Mouse (Mus musculus) intestine, embryonic 14.5 days (tissue): Measurements from ENCODE around the gene Orc6. TPM values are rescaled to one million over a fixed set of nuclear protein-coding genes. Genes with fewer than 3 reads are reported as not detected.
A peak's percentile ranks its signal among the peaks of the same experiment; 100 is the strongest.

ENCODE experiments used
- ATAC-seq: fragments of 200-750 bp; cut with Nextera tagmentation; replicated peaks from 2 replicates; pipeline ENCODE4 v1.8.0; 2017; ENCODE audit warnings: low read depth, moderate number of reproducible peaks, moderate TSS enrichment, moderate library complexity; ENCODE audit not compliant: low FRiP score, low TSS enrichment
- DNase-seq: peaks from one replicate; pipeline ENCODE4 v3.0.0-alpha.2; 2018; ENCODE audit warnings: low spot score
- H3K27ac ChIP-seq: fragments of 300-500 bp; sonication (generic); 2 replicates; pipeline ENCODE4 v1.5.1; 2014; ENCODE audit warnings: low read depth, mild to moderate bottlenecking, control low read depth
- H3K27me3 ChIP-seq: fragments of 300-500 bp; sonication (generic); replicated peaks from 2 replicates; pipeline ENCODE4 v1.6.1; 2014; ENCODE audit warnings: low read length, control low read depth; ENCODE audit not compliant: control insufficient read depth, insufficient read depth
- H3K36me3 ChIP-seq: fragments of 300-500 bp; sonication (generic); 2 replicates; pipeline ENCODE4 v1.6.1; 2014; ENCODE audit warnings: low read length, control low read depth; ENCODE audit not compliant: control insufficient read depth, insufficient read depth
- H3K4me1 ChIP-seq: fragments of 300-500 bp; sonication (generic); replicated peaks from 2 replicates; pipeline ENCODE4 v1.6.1; 2014; ENCODE audit warnings: low read length, control low read depth, mixed read lengths; ENCODE audit not compliant: control insufficient read depth, insufficient read depth
- H3K4me2 ChIP-seq: fragments of 300-500 bp; sonication (generic); 2 replicates; pipeline ENCODE4 v1.6.1; 2014; ENCODE audit warnings: low read length
- H3K4me3 ChIP-seq: fragments of 300-500 bp; sonication (generic); 2 replicates; pipeline ENCODE4 v1.5.1; 2014; ENCODE audit warnings: low read depth, low read length, control low read depth, mixed read lengths
- H3K9ac ChIP-seq: fragments of 300-500 bp; sonication (generic); 2 replicates; pipeline ENCODE4 v1.6.1; 2014; ENCODE audit warnings: mild to moderate bottlenecking, low read length
- H3K9me3 ChIP-seq: fragments of 300-500 bp; sonication (generic); 2 replicates; pipeline ENCODE4 v1.6.1; 2016; ENCODE audit warnings: low read length, control low read depth; ENCODE audit not compliant: control insufficient read depth
- WGBS: fragments of 180-500 bp; shearing (Covaris S2); extraction: QIAGEN DNeasy Blood & Tissue Kit; methylation state at CpG from one replicate; pipeline ENCODE4 v1.1.7; 2014; 5-methylcytosine and 5-hydroxymethylcytosine counted together
- polyA plus RNA-seq: library from polyadenylated mRNA; unstranded; fragments of >200 nt; fragmentation: Nextera tagmentation; extraction: Ambion mirVana; gene quantifications from 2 replicates; pipeline ENCODE4 v1.2.1, GENCODE M21; 2014

Orc6 gene
- polyA plus RNA-seq, 1 experiment from 2014 or later, result 124 TPM

DNA sequence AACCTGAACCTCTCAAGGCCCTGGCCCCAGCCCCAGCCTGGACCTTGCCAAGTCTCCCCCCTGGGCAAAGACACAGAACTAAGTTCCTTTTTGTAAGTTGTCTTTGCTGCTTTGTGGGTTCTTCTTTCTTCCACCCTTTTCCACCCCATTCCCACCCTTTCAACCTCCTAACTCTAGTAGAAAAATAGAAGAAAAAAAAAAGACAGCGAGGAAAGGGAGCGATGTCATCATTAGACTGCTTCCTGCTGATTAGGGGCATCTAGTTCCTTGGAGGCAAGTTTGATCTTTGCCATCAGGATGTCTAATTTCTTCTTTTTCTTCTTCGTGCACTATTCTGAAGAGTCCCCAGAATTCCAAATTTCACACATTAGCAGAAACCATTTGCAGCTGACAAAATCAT, 13.6 kb downstream of the Orc6 start:
- DNase-seq (no peak), ATAC-seq (no peak)
- Histone ChIP-seq H3K9me3 (no peaks in the 10 kb centered on the region), H3K27ac (no peak overlapping the region), H3K36me3 (peaks cover 11% of the 10 kb centered on the region), H3K9ac (no peak overlapping the region), H3K4me2 (no peak overlapping the region), H3K4me1 (no peaks in the 10 kb centered on the region), H3K4me3 (no peak overlapping the region), H3K27me3 (no peaks in the 10 kb centered on the region)
- WGBS, result 91% methylated on average over 3 of the region's 3 CpGs

DNA sequence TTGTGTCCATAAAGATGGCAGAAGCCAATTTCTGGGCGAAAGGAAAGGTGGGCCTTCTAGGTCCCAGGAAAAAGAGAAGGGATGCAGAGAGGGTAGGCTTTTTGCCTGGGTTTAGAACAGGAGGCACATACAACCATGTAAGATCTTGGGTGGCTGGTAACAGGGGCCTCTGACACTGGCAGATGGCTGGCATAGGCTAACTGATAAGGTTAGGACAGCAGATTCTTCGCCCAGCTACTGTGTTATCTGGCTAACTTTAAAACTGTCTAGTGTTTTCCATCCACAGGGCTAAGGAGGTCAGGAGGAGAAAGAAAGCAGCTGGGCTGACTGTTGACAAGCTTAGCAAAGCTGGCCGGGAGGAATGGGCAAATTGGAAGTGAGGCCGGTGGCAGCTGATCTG, 19.1 kb downstream of the Orc6 start:
- ATAC-seq, result no peak
- WGBS, result 94% methylated on average over 4 of the region's 4 CpGs
- H3K27ac ChIP-seq, result no peak overlapping the region
- no peak for DNase-seq
- H3K27me3 ChIP-seq, result no peaks in the 10 kb centered on the region
- H3K4me1 ChIP-seq, result no peaks in the 10 kb centered on the region
- no peak overlapping the region for H3K4me2 ChIP-seq
- H3K9ac ChIP-seq, result no peak overlapping the region
- no peaks in the 10 kb centered on the region for H3K9me3 ChIP-seq
- H3K36me3 ChIP-seq, result no peaks in the 10 kb centered on the region
- no peak overlapping the region for H3K4me3 ChIP-seq

DNA sequence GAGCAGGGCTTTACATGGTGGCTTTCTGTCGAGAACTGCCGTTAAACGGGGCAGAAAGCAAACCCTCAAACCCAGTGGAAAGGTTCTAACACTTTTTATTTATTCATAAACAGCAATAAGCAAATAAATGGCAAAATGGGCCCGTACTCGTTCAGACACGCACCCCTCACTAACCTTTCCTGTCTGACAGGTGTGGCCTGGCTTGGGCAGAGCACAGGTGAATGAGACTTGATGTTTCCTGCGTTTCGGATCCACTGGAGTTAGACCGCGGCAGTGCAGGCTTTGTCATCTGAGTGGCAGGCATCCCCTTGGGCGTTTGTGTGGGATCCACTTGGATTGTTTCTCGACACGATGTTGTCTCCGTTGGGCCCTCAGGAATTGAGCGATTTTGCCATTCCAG, 22.5 kb downstream of the Orc6 start:
- ATAC-seq (no peak), DNase-seq (no peak)
- WGBS, result 85% methylated on average over 15 of the region's 15 CpGs
- H3K9ac ChIP-seq, result no peak overlapping the region
- no peaks in the 10 kb centered on the region for H3K9me3 ChIP-seq
- H3K4me3 ChIP-seq, result no peak overlapping the region
- no peaks in the 10 kb centered on the region for H3K36me3 ChIP-seq
- H3K27ac ChIP-seq, result no peak overlapping the region
- no peaks in the 10 kb centered on the region for H3K27me3 ChIP-seq
- H3K4me1 ChIP-seq, result no peaks in the 10 kb centered on the region
- H3K4me2 ChIP-seq, result no peak overlapping the region

DNA sequence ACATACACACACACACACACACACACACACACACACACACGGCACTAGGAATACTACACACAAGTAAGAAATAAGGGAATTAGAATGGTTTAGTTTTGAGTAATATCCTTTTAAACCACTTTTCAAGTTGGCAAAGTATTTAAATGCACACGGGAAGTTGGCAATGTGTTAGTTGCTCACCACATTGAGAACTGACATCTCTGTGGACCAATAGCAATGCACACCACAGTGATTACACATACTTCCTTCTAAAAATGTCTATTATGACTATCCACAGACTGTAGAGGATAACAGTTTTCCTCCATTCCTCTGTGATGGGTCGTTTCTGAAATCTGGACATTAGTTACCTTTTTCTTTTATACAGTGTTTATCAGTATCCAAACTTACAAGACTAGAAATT, 23.7 kb downstream of the Orc6 start:
- H3K4me2 ChIP-seq, result no peak overlapping the region
- no peaks in the 10 kb centered on the region for H3K36me3 ChIP-seq
- ATAC-seq, result no peak
- DNase-seq, result no peak
- H3K27me3 ChIP-seq, result no peaks in the 10 kb centered on the region
- 87% methylated on average over 3 of the region's 3 CpGs for WGBS
- no peak overlapping the region for H3K27ac ChIP-seq
- H3K9me3 ChIP-seq, result no peaks in the 10 kb centered on the region
- H3K9ac ChIP-seq, result no peak overlapping the region
- H3K4me1 ChIP-seq, result no peaks in the 10 kb centered on the region
- H3K4me3 ChIP-seq, result no peak overlapping the region

DNA sequence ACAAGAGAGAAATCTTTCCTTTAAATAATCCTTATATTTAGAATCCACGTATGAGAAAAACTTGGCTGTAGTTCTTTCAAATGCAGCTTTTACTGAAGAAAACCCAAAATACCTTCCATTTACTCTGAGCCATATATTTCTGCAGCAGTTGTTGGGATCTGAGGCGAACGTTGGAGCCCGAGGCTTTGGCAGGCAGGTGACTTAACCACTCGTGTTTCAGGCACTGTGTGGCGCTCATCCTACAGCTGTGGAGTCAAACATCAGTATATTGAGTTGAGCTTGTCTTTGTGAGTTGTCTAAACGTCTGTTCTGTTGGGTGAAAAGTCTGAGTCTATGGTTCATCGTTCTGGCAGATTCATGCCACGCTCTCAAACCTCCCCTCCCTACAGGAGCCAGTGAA, 27.6 kb downstream of the Orc6 start:
- 75% methylated on average over 9 of the region's 9 CpGs for WGBS
- DNase-seq (no peak), ATAC-seq (no peak)
- Histone ChIP-seq H3K9ac (no peak overlapping the region), H3K27me3 (no peaks in the 10 kb centered on the region), H3K4me2 (no peak overlapping the region), H3K9me3 (no peaks in the 10 kb centered on the region), H3K27ac (no peak overlapping the region), H3K4me3 (no peak overlapping the region), H3K4me1 (no peaks in the 10 kb centered on the region), H3K36me3 (no peaks in the 10 kb centered on the region)

DNA sequence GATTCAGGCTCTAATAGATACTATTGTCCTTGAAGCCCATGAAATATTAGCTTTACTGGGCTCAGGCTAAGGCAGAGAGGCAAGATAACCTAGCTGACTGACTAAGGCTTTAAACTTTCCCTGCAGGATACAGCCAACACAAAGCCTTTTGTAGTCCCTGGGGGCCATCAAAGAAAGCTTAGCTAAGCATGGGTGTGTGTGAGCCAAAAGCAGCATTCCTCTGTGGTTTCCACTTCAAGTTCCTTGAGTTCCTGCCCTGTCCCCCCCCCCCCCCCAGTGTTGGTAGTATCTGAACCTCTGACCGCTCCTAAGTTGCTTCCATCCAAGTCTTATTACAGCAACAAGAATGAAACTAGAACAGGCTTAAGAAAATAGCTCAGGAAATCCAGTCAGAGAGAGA, 30.1 kb downstream of the Orc6 start:
- no peak for ATAC-seq
- no peaks in the 10 kb centered on the region for H3K4me1 ChIP-seq
- WGBS, result 92% methylated on average over 1 of the region's 1 CpGs

DNA sequence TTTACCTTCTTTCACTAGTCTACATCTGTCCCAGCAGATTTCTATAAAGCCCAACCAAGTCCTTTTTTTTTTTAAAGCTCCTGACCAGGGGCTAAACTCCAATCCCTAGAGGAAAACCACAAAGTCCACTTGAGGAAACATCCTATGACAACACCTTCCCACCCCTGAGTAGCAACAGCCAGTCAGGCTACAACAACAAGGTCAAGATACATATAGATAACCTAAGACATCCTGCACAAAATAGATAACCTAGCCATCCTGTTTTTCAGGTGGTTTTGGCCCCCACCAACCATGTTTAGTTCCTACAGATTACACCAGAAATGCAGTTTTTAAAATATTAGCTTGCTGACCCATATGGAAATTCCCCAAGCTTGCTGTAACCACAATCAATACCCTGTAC, 35.7 kb downstream of the Orc6 start:
- Histone ChIP-seq H3K36me3 (no peaks in the 10 kb centered on the region), H3K9me3 (no peaks in the 10 kb centered on the region), H3K27me3 (no peaks in the 10 kb centered on the region), H3K4me1 (no peaks in the 10 kb centered on the region), H3K4me3 (no peak overlapping the region), H3K27ac (no peak overlapping the region), H3K9ac (no peak overlapping the region), H3K4me2 (no peak overlapping the region)
- no peak for ATAC-seq
- no peak for DNase-seq

More for the DNA sequence above, 30.1 kb downstream of the Orc6 start:
- Histone ChIP-seq H3K27ac (no peak overlapping the region), H3K36me3 (no peaks in the 10 kb centered on the region), H3K9ac (no peak overlapping the region), H3K4me2 (no peak overlapping the region), H3K9me3 (no peaks in the 10 kb centered on the region), H3K4me3 (no peak overlapping the region), H3K27me3 (no peaks in the 10 kb centered on the region)
- no peak for DNase-seq

DNA sequence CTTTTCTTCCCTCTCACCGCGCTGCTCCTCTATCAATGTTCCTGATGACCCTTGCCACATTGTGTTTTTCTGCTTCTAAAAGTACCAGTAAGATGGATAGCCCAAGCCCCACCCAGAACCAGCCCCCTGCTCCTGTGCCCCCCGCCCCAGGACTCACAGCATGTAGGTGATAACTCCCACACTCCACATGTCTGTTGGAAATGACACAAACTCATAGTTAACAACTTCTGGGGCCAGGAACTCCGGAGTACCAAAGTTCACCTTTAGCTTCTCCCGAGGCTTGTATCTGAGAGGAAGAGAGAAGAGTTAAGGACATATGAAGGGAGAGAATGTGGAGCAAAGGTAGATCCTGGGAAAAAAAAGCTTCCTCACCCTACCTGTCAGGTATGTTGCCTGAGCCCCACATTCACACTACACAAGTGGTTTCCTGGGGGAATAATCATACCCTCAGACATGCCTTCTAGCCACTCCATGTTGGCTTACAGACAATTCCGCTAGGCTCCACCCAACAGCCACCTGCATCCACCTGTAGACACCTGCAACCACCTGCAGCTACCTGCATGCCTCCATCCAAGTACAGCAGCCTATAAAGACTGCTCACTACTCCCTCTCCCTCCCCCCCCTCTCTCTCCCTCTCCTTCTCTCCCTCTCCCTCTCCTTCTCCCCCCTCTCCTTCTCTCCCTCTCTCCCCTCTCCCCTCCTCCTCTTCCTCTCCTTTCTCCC, 36.9 kb downstream of the Orc6 start:
- H3K27me3 ChIP-seq, result no peaks in the 10 kb centered on the region
- H3K36me3 ChIP-seq, result no peaks in the 10 kb centered on the region
- H3K4me2 ChIP-seq, result peak overlapping the region; percentile 20; the same call in 1 of the 2 replicates
- no peak for ATAC-seq
- H3K4me3 ChIP-seq, result no peak overlapping the region
- no peak overlapping the region for H3K9ac ChIP-seq
- no peak for DNase-seq
- no peaks in the 10 kb centered on the region for H3K9me3 ChIP-seq
- H3K4me1 ChIP-seq, result no peaks in the 10 kb centered on the region
- no peak overlapping the region for H3K27ac ChIP-seq
- 68% methylated on average over 6 of the region's 6 CpGs for WGBS

DNA sequence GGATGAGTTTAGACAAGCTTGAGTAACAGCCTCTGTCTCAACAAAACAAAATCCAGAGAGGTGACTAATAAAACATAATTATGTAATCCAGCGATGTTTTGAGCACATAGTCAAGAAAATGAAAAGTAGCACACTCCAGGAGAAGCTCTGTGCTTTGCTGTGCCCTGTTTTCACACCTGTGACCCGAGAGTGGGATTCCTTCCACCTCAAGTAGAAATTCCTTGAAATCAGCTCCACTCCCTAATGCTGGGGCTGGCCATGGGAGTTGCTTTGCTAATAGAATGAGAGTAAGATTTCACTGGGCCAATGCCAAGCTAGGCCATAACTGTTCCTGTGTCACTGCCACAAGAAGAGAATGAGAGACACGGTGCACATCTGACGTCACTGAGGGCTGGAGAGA, 38.2 kb downstream of the Orc6 start:
- no peaks in the 10 kb centered on the region for H3K4me1 ChIP-seq
- ATAC-seq, result no peak
- no peaks in the 10 kb centered on the region for H3K9me3 ChIP-seq
- no peak overlapping the region for H3K9ac ChIP-seq
- no peak overlapping the region for H3K27ac ChIP-seq
- H3K27me3 ChIP-seq, result no peaks in the 10 kb centered on the region
- no peaks in the 10 kb centered on the region for H3K36me3 ChIP-seq
- H3K4me3 ChIP-seq, result no peak overlapping the region
- no peak for DNase-seq
- 62% methylated on average over 4 of the region's 4 CpGs for WGBS
- no peak overlapping the region for H3K4me2 ChIP-seq
